Mouse (Mus musculus): ENCODE results near the gene Pax5. TPM values are rescaled to one million over a fixed set of nuclear protein-coding genes. Genes with fewer than 3 reads are reported as not detected.

Pax5 gene
- total and polyA plus RNA-seq, 3 experiments: not detected

DNA sequence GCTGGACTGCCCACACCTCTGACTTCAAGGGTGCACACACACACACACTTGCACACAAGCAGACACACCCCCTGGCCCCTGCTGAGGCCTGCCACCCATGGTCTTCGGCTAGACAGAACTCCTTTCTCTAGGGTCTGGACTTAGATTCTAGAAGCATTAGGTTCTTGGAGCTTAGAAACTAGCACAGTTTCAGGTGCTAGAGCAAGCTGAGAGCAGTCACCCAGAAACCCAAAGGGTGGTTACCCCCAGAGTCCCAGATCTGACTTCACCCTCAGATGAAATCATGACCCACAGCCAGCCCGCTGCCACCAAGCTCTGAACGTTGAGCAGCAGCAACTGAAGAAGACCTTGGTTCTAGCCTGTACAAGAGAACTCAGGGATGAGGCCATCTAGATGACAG, 38.8 kb downstream of the Pax5 start:
- Histone ChIP-seq H3K4me3 (ENCODE audit: control insufficient read depth in 1 of 2, insufficient read depth in 1 of 2, low read depth in 2 of 2, low read length in 2 of 2) (no peak overlapping the region), H3K27ac (ENCODE audit: control insufficient read depth, low read depth, low read length) (no peak overlapping the region), H3K9me3 (replicated peaks; ENCODE audit: insufficient read depth, low read length) (no peaks in the 10 kb centered on the region), H3K9ac (ENCODE audit: control insufficient read depth, low read depth, low read length, poor library complexity, severe bottlenecking) (no peak overlapping the region), H3K27me3 (ENCODE audit: control insufficient read depth in 1 of 2, insufficient read depth in 2 of 2, low read length in 2 of 2) (peaks cover 0 to 3% of the 10 kb centered on the region in 2 experiments; a peak in 2 of 4 replicates), H3K4me1 (ENCODE audit: control insufficient read depth in 1 of 2, insufficient read depth in 2 of 2, low read length in 2 of 2) (no peaks in the 10 kb centered on the region), H3K79me2 (ENCODE audit: control insufficient read depth, insufficient read depth, low read length, poor library complexity) (no peaks in the 10 kb centered on the region), H3K36me3 (ENCODE audit: control insufficient read depth in 1 of 2, insufficient read depth in 2 of 2, low read length in 2 of 2) (no peaks in the 10 kb centered on the region)
- no peak for TF ChIP-seq RCOR1 (IDR thresholded peaks at IDR 0.05; ENCODE audit: low read depth, low read length)
- no peak for TF ChIP-seq SIN3A (IDR thresholded peaks at IDR 0.05; ENCODE audit: low read length)
- TF ChIP-seq MAFK (IDR thresholded peaks at IDR 0.05; ENCODE audit: borderline replicate concordance, low read depth, low read length): no peak
- no peak for TF ChIP-seq BHLHE40 (IDR thresholded peaks at IDR 0.05; ENCODE audit: borderline replicate concordance, low read depth, low read length)
- TF ChIP-seq CHD2 (IDR thresholded peaks at IDR 0.05; ENCODE audit: low read length): no peak
- TF ChIP-seq ZC3H11A (IDR thresholded peaks at IDR 0.05; ENCODE audit: low read depth, low read length): no peak
- TF ChIP-seq USF1 (IDR thresholded peaks at IDR 0.05; ENCODE audit: low read depth, low read length): no peak
- DNase-seq (ENCODE audit: low read depth, low spot score): no peak

DNA sequence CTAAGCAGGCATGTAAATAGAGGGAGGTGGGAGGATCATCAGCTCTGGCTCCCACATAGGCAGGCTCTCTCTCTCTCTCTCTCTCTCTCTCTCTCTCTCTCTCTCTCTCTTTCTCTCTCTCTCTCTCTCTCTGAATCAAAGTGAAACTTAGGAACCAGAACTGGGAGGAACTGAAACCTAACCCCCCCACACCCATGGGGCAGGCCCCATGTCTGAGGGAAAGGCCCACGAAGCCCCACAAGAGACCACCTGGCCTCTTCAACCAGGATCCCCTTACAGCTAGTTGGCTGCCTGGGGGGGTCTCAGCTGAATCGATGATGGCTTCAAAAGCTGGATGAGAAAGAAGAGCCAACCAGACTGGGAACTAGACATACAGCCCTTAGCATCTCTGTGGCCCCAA, 39.3 kb downstream of the Pax5 start:
- no peak for TF ChIP-seq MAX (IDR thresholded peaks at IDR 0.05; ENCODE audit: low read length)
- no peak for TF ChIP-seq ZKSCAN1 (IDR thresholded peaks at IDR 0.05; ENCODE audit: low read depth, low read length)
- TF ChIP-seq MAZ (IDR thresholded peaks at IDR 0.05; ENCODE audit: low read depth, low read length): no peak
- TF ChIP-seq TCF12 (IDR thresholded peaks at IDR 0.05; ENCODE audit: low read depth, low read length): no peak
- TF ChIP-seq ZC3H11A (IDR thresholded peaks at IDR 0.05; ENCODE audit: low read depth, low read length): no peak
- no peak for TF ChIP-seq ETS1 (IDR thresholded peaks at IDR 0.05; ENCODE audit: low read depth, low read length)
- TF ChIP-seq MYC (IDR thresholded peaks at IDR 0.05; ENCODE audit: low read depth, low read length): no peak
- TF ChIP-seq EP300 (IDR thresholded peaks at IDR 0.05; ENCODE audit: low read depth in 1 of 2, low read length in 2 of 2): no peak
- TF ChIP-seq TAL1 (IDR thresholded peaks at IDR 0.05; ENCODE audit: low read length): no peak
- no peak for TF ChIP-seq USF1 (IDR thresholded peaks at IDR 0.05; ENCODE audit: low read depth, low read length)
- TF ChIP-seq NRF1 (IDR thresholded peaks at IDR 0.05; ENCODE audit: insufficient read depth, low read depth, low read length, poor library complexity, severe bottlenecking): no peak
- no peak for TF ChIP-seq CHD2 (IDR thresholded peaks at IDR 0.05; ENCODE audit: low read length)
- no peak for TF ChIP-seq ZNF384 (IDR thresholded peaks at IDR 0.05; ENCODE audit: low read depth, low read length)
- no peak for TF ChIP-seq RCOR1 (IDR thresholded peaks at IDR 0.05; ENCODE audit: low read depth, low read length)
- no peak for TF ChIP-seq KAT2A (conservative IDR thresholded peaks at IDR 0.05; ENCODE audit: low read depth, low read length)
- no peak for TF ChIP-seq E2F4 (IDR thresholded peaks at IDR 0.05; ENCODE audit: borderline replicate concordance, low read depth, low read length)
- no peak for TF ChIP-seq POLR2A (IDR thresholded peaks at IDR 0.05; ENCODE audit: control insufficient read depth in 1 of 2, insufficient read depth in 1 of 2, low read depth in 1 of 2, low read length in 2 of 2, poor library complexity in 1 of 2)
- no peak for TF ChIP-seq UBTF (IDR thresholded peaks at IDR 0.05; ENCODE audit: borderline replicate concordance, insufficient read depth, low read depth, low read length)
- TF ChIP-seq ELF1 (IDR thresholded peaks at IDR 0.05; ENCODE audit: low read depth, low read length): no peak
- TF ChIP-seq NELFE (IDR thresholded peaks at IDR 0.05; ENCODE audit: low read depth, low read length): no peak
- Histone ChIP-seq H3K4me3 (ENCODE audit: control insufficient read depth in 1 of 2, insufficient read depth in 1 of 2, low read depth in 2 of 2, low read length in 2 of 2) (no peak overlapping the region), H3K27me3 (ENCODE audit: control insufficient read depth in 1 of 2, insufficient read depth in 2 of 2, low read length in 2 of 2) (peaks cover 0 to 3% of the 10 kb centered on the region in 2 experiments; a peak in 2 of 4 replicates), H3K9me3 (replicated peaks; ENCODE audit: insufficient read depth, low read length) (no peaks in the 10 kb centered on the region), H3K9ac (ENCODE audit: control insufficient read depth, low read depth, low read length, poor library complexity, severe bottlenecking) (no peak overlapping the region), H3K4me1 (ENCODE audit: control insufficient read depth in 1 of 2, insufficient read depth in 2 of 2, low read length in 2 of 2) (no peaks in the 10 kb centered on the region), H3K79me2 (ENCODE audit: control insufficient read depth, insufficient read depth, low read length, poor library complexity) (no peaks in the 10 kb centered on the region), H3K36me3 (ENCODE audit: control insufficient read depth in 1 of 2, insufficient read depth in 2 of 2, low read length in 2 of 2) (no peaks in the 10 kb centered on the region), H3K27ac (ENCODE audit: control insufficient read depth, low read depth, low read length) (no peak overlapping the region)
- DNase-seq (ENCODE audit: low read depth, low spot score): no peak

All from MEL (cell line).